Mouse (Mus musculus) forebrain, embryonic 10.5 days (tissue): ENCODE results near the gene Apol6. TPM values are rescaled to one million over a fixed set of nuclear protein-coding genes. Genes with fewer than 3 reads are reported as not detected.

ENCODE experiments used
- DNase-seq: peaks from one replicate; pipeline ENCODE4 v3.0.0-alpha.2; 2017; ENCODE audit warnings: low spot score; ENCODE audit errors: extremely low spot score
- H3K27ac ChIP-seq: fragments of 300-500 bp; sonication (generic); 2 replicates; pipeline ENCODE4 v1.5.1; 2016; ENCODE audit warnings: mild to moderate bottlenecking
- H3K27me3 ChIP-seq: fragments of 300-500 bp; sonication (generic); 2 replicates; pipeline ENCODE4 v1.6.1; 2016; ENCODE audit warnings: mild to moderate bottlenecking; ENCODE audit not compliant: poor library complexity, severe bottlenecking
- H3K36me3 ChIP-seq: fragments of 300-500 bp; sonication (generic); replicated peaks from 2 replicates; pipeline ENCODE4 v1.6.1; 2016; ENCODE audit warnings: mild to moderate bottlenecking, moderate library complexity
- H3K4me1 ChIP-seq: fragments of 300-500 bp; sonication (generic); 2 replicates; pipeline ENCODE4 v1.6.1; 2016
- H3K4me3 ChIP-seq: fragments of 300-500 bp; sonication (generic); 2 replicates; pipeline ENCODE4 v1.5.1; 2016; ENCODE audit warnings: mild to moderate bottlenecking, moderate library complexity
- H3K9me3 ChIP-seq: fragments of 300-500 bp; sonication (generic); 2 replicates; pipeline ENCODE4 v1.6.1; 2016; ENCODE audit warnings: mild to moderate bottlenecking, moderate library complexity
- WGBS: fragments of 180-500 bp; shearing (Covaris S2); methylation state at CpG from one replicate; pipeline ENCODE4 v1.1.7; 2016; 5-methylcytosine and 5-hydroxymethylcytosine counted together
- polyA plus RNA-seq: library from polyadenylated mRNA; unstranded; fragments of >200 nt; fragmentation: Nextera tagmentation; extraction: Ambion mirVana; gene quantifications from 2 replicates; pipeline ENCODE4 v1.2.1, GENCODE M21; 2016

Apol6 gene
- polyA plus RNA-seq, 1 experiment from 2014 or later: 0.10 TPM

DNA sequence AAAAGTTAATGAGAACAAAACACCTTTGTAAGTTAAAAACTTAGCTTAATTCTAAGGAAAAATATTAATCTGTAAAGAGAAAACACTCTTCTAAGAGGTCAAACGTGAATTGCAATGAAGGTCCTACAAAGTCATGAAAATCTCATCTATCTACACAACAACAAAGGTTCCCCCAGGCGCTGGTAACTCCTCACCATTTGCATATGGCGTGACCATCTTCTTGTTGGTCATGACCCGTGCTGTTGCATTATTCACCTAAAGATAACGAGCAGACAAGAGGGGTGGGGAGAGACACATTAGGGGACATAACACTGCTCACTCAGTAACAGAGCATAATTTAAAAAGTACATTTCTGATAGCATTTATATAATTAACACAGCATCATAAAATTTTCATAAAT is 58.2 kb downstream of the Apol6 start:
- WGBS: 90% methylated on average over 5 of the region's 5 CpGs
- Histone ChIP-seq H3K9me3 (no peaks in the 10 kb centered on the region), H3K36me3 (peaks cover 45% of the 10 kb centered on the region), H3K4me1 (peaks cover 8% of the 10 kb centered on the region), H3K4me3 (no peak overlapping the region), H3K27me3 (no peaks in the 10 kb centered on the region), H3K27ac (no peak overlapping the region)
- no peak for DNase-seq

DNA sequence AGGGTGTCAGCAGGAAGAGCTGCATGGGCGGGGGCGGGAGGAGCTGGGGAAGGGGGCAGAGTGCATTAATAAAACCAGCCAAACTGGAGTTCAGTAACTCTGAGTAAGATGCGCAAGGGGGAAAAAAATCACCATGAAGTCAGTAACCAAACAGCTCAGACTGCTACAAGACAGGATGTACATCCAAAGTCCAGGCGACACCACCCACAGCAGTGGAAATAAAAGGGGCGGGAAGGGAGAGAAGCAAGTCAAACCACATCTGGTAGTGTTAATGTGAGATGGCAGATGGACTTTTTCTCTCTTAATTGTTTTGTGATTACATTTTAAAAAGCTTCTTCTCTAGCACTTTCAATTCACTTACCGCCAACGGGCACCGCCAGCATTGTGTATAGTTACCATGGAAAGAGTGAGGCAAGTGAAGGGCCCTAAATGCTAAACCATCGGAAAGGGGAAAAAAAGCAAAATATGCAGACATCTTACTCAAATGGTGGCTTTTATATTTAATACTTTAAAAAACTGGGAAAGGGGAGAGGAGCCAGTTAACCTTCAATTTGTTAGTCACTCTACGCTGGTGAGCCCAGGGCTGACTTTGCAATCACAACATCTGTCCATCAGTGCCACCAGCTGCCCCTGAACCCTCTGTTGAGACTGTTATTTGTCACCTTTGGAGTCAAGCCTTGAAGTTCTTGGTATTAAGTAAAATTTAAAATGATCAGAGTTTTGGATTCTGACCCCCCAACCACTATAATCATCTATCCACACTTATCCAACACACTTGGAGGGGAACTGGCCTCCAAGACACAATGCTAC is 60.0 kb downstream of the Apol6 start:
- H3K36me3 ChIP-seq: peaks cover 34% of the 10 kb centered on the region
- no peak for DNase-seq
- H3K4me1 ChIP-seq: peaks cover 8% of the 10 kb centered on the region
- no peaks in the 10 kb centered on the region for H3K9me3 ChIP-seq
- peak overlapping the region; percentile 35; the same call in 1 of the 2 replicates for H3K27ac ChIP-seq
- WGBS: 87% methylated on average over 10 of the region's 10 CpGs
- no peaks in the 10 kb centered on the region for H3K27me3 ChIP-seq
- no peak overlapping the region for H3K4me3 ChIP-seq

DNA sequence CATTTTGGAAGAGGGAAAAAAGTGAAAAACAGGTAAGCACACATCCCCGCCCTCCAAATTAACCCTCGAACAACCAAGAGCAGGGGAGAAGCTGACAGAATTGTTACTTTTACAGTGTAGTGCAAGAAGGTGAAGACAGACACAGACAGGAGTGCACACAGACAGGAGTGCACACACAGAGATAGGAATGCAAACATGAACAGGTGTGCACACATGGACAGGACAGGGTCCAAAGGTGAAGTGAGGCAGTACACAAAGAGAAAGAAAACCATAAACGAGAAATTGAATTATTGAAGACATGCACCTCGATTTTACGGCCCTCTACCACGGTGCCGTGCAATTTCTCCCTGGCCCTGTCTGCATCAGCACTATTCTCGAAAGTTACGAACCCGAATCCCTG is 60.7 kb downstream of the Apol6 start:
- Histone ChIP-seq H3K4me1 (peaks cover 8% of the 10 kb centered on the region), H3K27ac (no peak overlapping the region), H3K4me3 (no peak overlapping the region), H3K36me3 (peaks cover 36% of the 10 kb centered on the region), H3K9me3 (no peaks in the 10 kb centered on the region), H3K27me3 (no peaks in the 10 kb centered on the region)
- DNase-seq: no peak
- WGBS: 95% methylated on average over 10 of the region's 10 CpGs

Other genes starting within 250 kb of the Apol6 start
- 24.4 and 26.6 TPM in 2 replicates for gene Zfp251, start 173.3 kb upstream of the Apol6 start, polyA plus RNA-seq
- gene Zfp7, start 165.5 kb upstream of the Apol6 start, polyA plus RNA-seq: 12.7 and 13.1 TPM in 2 replicates
- 0.78 TPM in 1 of 2 replicates, not detected in the other for gene Gm49527, start 165.4 kb upstream of the Apol6 start, polyA plus RNA-seq
- 27.3 and 33.6 TPM in 2 replicates for gene Zfp647, start 119.3 kb upstream of the Apol6 start, polyA plus RNA-seq
- gene 1110038F14Rik, start 96.2 kb upstream of the Apol6 start, polyA plus RNA-seq: 78.7 and 79.3 TPM in 2 replicates
- gene Mb, start 5.9 kb downstream of the Apol6 start, polyA plus RNA-seq: 0.20 and 0.27 TPM in 2 replicates